Mouse (Mus musculus): Measurements from ENCODE around the gene Fgfr2.

Gene Fgfr2

DNA sequence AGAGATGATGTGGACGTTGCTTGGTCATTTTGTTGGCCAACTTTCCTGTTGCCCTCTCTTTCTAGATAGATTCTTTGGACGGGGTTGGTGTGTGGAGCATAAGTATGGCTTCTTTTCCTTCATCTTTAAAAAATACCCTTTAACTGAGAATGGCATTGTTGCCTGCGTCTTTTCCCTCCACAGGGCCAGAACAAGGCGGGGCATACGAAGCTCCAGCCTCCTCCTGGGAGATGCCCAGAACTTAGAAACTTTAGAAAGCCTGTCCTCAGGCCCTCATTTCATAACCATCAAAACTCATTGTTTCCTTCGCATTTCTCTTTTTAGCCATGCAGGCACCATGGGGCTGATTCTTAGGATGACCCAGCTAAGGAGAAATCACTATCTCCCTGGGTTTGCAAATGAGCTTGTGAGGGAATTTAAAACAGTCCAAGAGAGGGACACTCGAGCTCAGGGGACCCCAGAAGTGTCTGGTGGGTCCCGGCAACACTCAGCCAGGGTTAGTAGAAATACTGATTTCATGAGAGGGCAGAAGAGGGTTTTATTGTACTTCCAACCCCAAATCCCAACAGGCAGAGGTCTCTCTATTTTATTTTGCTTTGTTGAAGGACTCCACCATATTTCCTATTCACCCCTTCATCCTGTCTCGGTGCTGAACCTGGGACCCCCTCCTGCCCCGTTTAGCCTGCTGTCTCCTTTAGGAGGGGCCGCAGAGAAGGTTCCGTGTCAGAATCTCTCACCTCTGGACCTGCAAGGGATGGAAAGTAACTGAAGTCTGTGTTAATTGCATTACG lies 2754.9 kb downstream of the Fgfr2 start:
- in situ Hi-C loops (cut with MboI, MseI) = no loop called here

DNA sequence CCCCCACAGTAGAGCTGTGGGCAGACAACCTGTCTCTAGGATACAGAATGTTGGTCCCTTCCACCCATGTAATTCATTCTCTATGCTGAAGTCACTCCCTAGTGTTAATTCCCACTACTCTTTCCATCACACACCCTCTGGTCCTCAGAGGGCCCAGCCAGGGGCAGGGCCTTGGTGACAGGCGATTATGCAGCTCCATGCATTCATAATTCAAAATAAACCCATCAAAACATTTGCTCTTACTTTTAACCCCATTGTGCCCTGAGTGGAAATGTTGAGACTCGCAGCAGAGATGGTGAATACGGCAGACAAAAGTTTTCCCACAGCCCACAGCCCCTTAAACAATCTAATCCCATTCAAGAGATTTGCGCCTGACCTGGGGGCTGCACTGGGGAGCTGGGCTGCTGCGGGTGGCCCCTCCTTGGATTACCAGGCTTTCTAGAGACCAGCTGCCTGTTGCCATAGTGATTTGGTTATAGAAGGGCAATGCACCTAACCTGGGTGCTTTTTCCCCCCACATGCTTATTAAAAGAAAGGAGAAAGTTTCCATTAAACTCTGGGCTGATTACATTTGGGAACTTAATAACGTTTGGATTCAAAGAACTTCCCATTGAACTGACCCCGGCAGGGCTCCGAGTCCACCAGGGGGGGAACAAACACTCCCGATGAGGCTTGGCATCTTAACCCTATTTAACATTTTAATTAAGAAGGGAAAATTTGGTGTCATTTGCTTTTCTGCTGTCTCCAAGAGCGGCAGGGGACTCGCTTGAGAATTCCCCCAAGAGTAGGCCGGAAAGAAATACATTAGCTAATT lies 2755.7 kb downstream of the Fgfr2 start:
- in situ Hi-C loops (cut with MboI, MseI) = no loop called here

DNA sequence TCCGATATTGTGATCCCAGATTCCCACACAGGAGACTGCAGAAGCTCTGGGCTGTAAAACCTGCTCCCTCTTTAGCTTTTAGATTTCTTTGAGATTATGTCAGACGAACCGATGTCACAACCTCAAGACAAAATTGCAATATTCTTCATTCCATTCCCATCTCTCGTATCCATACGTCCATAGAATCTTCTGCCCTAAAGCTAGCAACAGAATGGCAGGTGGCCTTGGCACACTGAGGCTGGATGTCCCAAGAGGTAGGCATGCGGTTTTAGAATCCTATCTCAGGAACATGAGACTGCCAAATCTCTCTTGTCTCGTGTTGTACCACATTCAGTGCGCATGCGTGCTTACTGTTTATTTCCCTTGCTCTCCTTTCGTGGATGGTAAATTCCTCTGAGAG lies 2757.4 kb downstream of the Fgfr2 start:
- in situ Hi-C loops (cut with MboI, MseI) = no loop called here

DNA sequence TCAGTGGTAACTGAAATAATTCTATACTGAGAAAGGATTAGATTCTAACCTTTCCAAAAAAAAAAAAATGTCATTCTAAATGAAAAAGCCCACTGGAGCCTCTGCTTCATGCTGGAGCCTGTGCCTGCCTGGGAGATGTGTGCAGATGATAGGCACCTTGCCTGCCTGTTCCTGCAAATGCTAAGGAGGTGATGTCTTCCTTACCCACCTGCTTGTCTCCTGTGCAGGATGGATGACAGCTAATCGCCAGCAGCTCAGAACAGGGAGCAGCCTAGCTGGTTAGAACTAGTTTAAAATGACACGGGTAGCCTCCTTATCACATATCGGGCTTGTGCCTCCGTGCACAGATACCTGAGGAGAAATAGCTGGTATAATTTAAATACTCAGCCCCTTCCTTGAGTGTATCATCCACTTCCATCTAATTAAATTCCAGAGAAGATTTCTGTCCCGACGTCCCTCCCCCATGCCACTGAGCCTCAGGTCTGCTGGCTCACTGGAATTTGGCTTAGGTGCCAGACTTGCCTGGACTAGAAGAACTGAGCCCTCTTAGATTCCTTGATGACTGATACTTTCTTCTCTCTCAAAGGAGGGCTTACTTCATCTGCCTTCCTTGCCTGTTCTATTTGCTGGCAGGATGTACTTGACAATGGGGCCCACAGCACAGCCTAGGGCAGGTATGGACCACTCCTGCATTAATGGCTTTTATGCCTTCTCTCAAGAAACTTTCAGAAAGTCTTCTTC lies 2782.6 kb downstream of the Fgfr2 start:
- in situ Hi-C loops (cut with MboI, MseI) = no loop called here

DNA sequence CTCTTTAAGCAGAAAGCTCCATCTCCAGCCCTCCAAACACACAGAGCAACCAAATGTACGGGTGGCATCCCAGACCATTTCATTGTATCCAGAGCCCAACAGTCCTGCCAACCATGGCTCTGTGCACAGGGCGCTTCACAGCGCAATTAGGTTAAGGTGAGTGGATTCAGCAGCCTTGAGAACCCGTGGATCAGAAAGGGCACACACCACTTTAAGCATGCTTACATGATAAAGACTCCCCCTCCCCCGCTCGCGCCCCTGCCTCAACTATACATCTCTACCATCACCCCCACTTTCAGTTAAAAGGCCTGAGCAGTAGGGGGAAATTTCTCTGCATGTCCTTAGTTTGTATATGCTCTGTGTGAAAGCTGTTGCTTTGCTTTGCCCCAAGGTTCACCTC lies 2785.5 kb downstream of the Fgfr2 start:
- in situ Hi-C loops (cut with MboI, MseI) = no loop called here

DNA sequence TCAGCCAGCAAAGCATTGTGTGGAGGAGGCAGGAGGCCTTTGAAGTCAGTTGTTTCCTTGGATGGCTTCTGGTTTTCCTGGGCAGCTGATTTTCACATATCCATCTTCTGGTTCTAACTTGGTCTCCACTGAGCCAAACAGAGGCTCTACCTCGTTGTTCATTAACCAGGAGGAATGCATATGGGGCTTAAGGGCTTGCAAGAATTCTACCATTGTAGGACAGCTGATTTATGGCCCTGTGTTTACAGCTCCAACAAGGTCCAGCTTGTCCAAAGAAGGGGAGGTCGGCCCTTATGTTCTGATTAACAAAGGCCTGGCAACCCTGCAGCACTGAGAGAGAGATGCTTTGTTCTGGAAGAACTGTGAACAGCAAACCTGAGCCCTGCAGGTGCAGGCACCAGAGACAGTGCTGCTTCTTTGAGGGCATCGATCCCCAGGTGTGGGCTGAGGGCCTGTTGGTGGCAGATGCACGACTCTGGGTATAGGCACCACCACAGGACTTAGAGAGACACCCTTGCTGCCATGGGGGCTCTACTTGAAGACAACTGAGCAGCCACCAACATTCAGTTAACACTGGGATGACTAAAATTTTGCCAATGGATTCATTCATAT lies 2787.6 kb downstream of the Fgfr2 start:
- in situ Hi-C loops (cut with MboI, MseI) = no loop called here

DNA sequence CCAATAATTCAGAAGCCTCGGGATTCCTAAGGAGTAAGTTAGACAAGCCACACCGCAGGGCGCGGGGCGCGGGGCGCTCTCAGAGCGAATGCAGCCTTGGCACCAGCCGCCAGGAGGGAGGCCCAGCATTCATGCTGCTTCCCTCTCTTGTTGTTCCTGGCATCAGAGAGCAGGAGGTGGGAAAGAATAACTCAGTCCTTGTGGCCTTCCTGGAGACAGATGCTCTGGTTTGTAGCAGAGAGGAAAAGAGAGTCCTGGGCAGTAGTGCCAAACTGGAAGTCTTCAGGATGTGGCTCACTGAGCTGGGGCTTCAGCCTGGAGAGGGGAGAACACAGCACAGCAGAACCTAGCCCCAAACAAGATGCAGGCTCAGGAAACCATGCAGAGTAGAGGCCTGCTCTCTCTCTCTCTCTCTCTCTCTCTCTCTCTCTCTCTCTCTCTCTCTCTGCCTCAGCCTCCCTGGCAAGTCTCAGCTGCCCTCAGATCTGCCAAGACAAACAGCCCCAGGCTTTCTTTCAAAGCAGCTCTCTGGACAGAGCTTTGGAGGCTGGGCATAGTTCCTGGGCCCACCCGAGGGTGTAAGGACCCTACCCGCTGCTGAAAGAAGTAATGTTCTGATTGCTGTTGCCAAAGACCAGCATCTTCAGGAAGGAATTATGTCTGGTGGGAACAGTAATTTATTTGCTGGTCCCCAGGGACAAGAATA lies 2790.5 kb downstream of the Fgfr2 start:
- in situ Hi-C loops (cut with MboI, MseI) = no loop called here

DNA sequence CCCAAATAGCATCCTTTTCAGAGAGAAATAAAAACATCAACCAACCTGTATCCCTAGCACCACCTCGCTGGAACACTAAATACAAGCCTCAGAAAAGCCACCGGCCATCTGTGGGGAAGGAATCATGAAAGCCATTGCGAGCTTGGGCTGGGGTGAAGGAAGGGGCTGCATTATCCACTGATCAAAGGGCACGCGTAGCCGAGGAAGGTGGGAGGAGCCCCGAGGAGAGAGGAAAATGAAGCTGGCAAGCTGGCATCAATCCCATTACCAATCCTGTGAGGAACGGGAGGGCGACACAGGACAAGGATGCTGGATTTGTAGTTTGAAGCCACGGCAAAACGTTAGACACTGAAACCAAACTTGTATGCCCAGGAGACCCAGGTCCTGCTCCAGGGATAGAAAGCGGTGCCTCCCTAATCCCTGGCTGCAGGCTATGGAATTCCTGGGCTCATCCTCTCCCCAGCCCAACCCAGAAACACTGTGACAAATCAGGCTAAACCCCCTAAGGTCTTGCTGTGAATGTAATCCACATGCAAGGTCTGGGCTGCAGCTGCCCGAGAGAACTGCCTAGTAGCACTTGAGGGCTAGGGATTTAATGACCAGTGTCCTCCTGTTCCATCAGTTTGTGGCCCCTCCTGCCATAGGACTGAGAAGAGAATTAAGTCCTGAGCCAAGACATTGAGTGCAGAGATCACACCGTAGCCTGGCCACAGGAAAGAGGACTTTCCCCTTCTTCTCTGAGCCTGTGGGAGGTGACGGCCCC lies 2795.4 kb downstream of the Fgfr2 start:
- in situ Hi-C loops (cut with MboI, MseI) = no loop called here

DNA sequence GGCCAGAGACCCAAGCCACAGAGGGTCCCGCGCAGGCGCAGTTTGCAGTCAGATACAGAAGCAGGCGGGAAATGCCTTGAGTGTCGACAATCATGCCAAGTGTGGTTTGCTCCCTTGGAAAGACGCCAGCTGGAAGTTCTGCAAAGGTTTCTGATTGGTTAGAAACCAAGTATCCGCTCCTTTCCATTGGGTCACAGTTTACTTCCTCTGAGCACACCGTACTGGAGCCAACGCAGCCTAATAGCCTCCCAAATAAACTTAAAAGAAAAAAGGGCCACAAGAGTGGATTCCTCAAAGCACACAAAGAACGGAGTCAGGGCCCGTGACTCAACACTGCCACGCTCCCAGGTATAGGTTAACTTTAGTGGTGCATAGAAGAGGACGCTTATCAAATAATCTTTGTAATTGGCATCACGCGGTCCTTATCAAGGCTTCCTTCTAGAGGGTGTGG lies 2797.1 kb downstream of the Fgfr2 start:
- in situ Hi-C loops (cut with MboI, MseI) = no loop called here

DNA sequence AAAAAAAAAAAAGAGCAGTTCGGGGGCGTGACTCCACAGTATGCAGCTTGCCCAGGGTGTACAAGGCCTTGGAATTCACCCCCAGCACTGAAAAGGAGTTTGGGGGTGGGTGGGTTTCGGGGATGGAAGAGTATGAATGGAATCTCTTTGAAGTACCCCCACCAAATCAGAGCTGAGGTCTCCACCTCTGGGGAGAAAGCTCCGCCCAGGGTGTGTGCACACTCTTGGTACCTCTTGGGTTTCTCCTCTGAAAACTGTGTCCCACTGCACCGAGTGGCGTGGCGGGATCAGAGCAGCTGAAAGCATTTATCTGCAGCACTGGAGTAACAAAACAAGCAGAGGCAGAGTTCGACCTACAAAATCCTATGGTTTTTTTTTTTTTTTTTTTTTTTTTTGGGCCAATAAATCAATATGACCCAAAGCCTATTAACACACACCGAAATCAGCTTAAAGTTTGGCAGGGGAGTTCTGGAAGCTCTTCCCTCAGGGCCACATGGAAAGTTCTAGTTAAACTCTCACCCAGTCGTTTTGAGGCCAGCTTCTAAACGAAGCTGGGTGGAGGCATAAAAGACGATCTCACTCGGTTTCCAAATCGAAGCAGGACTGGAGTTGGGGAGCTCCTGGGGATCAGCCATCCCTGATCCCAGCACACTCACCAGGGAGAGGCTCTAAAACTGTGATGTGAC lies 2798.3 kb downstream of the Fgfr2 start:
- in situ Hi-C loops (cut with MboI, MseI) = no loop called here

DNA sequence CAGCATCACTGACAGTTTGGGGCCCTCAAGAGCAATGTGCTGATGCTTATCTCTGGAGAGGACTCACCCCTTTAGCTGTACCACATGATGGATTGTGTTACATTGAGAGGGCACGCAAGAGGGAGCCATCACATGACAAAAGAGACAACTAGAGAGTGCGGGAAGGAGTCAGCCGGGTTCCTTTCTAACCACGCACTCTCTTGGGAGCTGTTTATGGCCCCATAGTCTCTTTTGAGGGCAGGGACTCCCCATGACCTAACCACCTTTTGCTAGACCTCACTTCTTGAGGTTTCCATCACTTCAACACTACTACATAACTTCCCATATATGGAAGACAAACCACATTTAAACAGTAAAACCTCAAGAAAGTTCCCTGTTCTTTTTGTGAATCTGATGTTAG lies 2799.4 kb downstream of the Fgfr2 start:
- in situ Hi-C loops (cut with MboI, MseI) = no loop called here

DNA sequence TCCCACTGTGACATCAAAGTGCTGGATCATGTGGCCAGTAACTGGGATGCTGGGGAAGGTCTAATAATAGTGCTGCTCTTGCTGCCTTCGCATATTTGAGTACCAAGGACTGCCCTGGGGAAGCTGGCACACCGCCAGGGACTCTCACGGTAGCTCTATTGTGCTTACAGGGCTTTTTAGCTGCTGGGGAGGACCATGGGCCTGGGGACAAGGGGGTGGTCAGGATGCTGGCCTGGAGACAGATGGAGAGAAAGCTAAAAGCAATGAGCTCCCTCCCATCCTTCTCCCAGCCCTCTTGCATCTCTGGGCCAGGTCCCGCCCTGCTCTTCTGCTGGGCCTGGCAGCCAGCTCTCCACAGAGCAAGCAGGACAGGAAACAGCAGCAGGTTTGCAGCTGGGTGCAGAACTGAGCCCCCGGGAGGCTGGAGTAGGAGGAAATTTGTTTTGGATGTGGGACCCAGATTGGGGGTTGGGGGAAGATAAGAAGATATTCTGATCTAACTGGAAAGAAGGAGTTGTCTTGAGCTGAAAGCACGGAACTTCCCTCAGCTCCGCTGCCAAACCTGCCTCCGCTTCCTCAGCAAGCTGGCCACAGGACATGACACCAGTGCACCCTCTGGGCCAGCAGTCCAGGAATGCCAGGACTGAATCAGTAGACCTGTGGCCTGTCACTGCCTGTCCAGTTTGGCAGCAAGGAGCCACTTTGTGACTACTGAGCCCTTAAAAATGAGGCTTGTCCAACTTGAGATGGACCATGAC lies 2803.2 kb downstream of the Fgfr2 start:
- in situ Hi-C loops (cut with MboI, MseI) = no loop called here

DNA sequence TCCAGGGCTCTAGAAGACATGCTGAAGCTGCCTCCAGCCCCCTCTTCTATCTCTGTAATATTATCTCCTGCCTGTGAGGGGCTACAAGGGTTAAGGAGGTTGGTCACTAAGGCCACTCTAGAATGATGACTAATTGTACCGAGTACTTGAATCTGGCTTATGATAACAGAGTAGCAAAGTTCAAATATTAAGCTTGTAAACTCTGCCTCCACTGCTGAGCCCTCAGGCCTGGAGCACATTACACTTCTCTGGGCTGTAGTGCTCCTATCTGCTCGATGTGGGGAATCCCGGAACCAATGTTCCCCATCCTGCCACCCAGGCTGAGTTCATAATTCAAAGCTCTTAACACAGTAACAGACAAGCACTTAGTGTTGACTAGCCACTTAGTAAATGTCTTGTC lies 2806.9 kb downstream of the Fgfr2 start:
- in situ Hi-C loops (cut with MboI, MseI) = no loop called here

DNA sequence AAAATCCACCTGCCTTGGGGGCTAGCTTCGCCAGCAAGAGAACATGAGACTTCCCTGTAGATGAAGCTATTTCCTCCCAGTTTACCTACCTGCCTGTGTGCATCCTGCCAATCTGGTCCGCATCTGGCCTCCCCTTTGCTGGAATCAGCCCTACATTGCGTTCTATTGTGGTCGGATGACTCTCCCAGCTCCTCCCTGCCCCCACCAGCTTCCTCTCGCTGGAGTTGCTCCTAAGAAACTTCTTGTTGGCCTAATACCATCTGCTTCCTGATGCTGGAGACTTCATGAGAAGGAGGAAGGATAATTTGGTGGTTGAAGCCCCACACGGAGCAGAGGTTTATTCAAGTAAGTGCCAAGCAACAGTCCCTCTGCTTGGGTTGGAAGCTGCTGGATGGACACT lies 2807.9 kb downstream of the Fgfr2 start:
- in situ Hi-C loops (cut with MboI, MseI) = no loop called here

DNA sequence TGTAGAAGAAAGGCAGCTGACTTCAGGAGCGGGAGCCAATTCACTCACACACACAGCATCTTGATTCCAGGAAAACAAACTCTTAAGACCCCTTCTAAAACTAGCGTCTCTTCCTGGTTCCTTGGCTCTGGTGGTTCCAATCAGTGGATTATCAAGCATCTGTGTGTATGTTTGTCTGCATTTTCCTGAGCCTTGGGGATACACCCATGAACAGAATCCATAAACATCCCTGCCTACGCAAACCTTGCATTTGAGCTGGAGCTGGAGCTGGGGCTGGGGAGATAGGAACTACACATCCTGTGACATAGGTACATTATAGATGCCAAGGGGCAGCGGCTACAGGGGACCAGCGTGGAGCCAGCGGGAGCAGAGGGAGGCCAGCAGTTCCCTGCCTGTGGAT lies 2808.5 kb downstream of the Fgfr2 start:
- in situ Hi-C loops (cut with MboI, MseI) = no loop called here

DNA sequence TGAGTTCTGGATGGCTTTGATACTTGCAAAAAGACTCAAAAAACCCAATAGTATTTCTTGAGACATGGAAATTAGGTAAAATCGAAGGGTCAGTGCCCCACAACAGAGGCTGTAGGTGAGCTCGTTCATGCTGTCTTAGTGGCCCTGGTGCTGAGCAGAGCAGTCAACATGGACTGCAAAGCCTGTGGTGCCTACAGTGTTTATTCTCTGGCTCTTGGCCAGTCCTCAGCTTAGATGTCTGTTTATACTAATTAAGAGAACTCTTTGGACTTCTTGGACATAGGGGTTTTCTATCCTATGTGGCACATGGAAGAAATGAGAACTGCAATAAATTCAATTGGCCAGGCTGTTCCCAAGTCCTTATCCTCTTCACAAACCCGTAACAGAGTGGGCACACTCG lies 2811.8 kb downstream of the Fgfr2 start:
- in situ Hi-C loops (cut with MboI, MseI) = no loop called here

DNA sequence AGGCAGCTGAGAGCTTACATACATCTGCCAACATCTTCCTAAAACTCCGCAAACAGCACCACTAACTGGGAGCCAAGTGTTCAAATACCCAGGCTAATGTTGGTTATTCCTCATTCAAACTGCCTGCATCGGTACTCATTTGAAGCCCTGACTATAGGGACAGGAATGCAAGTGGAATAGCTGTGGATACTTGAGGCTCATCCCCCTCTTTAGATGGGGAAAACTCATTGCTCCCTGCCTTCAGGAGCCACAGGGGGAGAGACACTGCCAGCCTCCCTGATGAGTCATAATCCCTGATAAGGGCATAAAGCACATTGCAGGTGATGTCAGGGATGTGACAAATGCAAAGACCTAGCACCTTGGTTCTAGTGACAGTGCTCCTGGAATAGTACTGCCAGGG lies 2814.0 kb downstream of the Fgfr2 start:
- in situ Hi-C loops (cut with MboI, MseI) = no loop called here

DNA sequence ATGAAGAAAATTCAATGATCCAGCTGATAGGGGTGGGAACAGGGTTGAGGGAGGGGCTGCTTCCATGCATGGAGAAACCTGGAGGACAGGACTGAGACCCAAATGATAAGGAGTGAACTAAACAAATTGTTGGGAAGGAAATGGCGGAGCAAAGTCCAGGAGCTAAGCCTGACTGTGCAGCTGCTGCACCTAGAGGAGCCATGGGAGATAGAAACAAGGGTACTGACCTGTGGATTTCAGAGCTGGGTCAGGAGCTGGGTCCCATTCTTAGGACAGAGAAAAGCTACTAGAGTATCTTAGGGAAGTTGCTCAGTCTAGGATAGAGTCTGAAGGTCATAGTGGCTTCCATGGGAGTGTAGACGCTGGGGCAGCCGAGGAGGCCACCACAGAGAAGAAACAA lies 2816.1 kb downstream of the Fgfr2 start:
- in situ Hi-C loops (cut with MboI, MseI) = no loop called here

DNA sequence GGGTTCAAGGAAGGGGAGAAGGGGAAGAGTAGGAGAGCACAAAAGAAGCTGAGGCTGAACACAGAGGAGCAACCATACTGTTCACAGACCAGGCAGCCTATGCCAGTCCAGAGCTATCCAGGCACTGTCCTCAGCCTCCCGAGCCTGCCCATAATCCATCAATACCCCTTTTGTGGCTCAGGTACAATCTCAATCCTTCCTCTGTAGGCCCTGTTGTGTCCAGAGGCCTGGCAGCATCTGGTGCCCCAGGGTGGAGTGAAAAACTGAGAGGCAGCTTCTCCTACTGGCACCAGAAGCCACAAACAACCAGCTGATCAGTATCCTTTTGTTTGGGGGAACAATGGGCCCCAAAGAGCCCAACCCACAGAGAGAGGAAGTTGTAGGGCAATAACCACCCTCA lies 2818.5 kb downstream of the Fgfr2 start:
- in situ Hi-C loops (cut with MboI, MseI) = no loop called here

All from T-helper 17 cell (primary cell).